Comparison of ENCODE assay signal across 11 mouse cellular contexts in the genomic region with DNA sequence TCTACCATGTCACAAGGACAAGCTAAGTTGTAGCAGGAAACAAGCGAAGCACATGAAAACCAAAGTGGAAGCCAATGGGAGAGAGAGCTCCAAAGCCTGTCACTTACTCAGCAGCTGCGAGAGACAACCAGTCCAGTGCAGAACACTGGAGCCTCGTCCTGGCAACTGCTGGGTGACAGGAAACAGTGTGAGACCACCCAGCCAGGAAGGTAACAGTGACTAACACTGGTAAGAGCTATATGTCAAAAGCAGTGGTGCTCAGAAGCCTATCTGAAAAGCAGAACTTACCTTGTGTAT. TPM values are rescaled to one million over a fixed set of nuclear protein-coding genes. Genes with fewer than 3 reads are reported as not detected.
A peak's percentile ranks its signal among the peaks of the same experiment; 100 is the strongest.
DNase-seq lines count a peak whose midpoint lies in the region; ATAC-seq lines count a peak whose summit lies in the region.
"Had no signal": no experiment of that assay in that cellular context is flagged by ENCODE, and none has a peak within 500 bp of the region (broad histone marks: within the 10 kb centered on the region; RNA-seq: fewer than 3 reads in every experiment).

No protein-coding gene starts in this region.

- ATAC-seq in hindbrain, embryonic 15.5 days (ENCODE audit: low FRiP score, low read depth) = 0 out of 2 replicates have a peak, but pooled peaks have one; percentile 66
- no peak for ATAC-seq in megakaryocyte-erythroid progenitor cell, adult 5-6 weeks (replicated peaks; ENCODE audit: low FRiP score, low TSS enrichment, poor library complexity, severe bottlenecking)
- ATAC-seq: liver, embryonic 12.5 days had no signal

- peak overlapping the region; percentile 23 for H3K27ac ChIP-seq in hindbrain, embryonic 15.5 days (replicated peaks)
- H3K27ac ChIP-seq: liver, embryonic 12.5 days had no signal

- H3K4me1 ChIP-seq in hindbrain, embryonic 15.5 days (replicated peaks) = peaks cover 30% of the 10 kb centered on the region

- 29% methylated on average over 3 of the region's 3 CpGs for WGBS in hindbrain, embryonic 15.5 days

- H3K9ac ChIP-seq in hindbrain, embryonic 15.5 days = no peak overlapping the region
- H3K9ac ChIP-seq: liver, embryonic 12.5 days had no signal

- H3K36me3 ChIP-seq in hindbrain, embryonic 15.5 days = no peaks in the 10 kb centered on the region
- H3K36me3 ChIP-seq: liver, embryonic 12.5 days had no signal

- no peak overlapping the region for H3K4me3 ChIP-seq in hindbrain, embryonic 15.5 days
- H3K4me3 ChIP-seq: liver, embryonic 12.5 days; myocyte had no signal

- no peaks in the 10 kb centered on the region for H3K9me3 ChIP-seq in hindbrain, embryonic 15.5 days
- H3K9me3 ChIP-seq: liver, embryonic 12.5 days had no signal

- DNase-seq in heart, adult 11 months = peak; percentile 92
- DNase-seq in heart, adult 18-20 months = no peak
- DNase-seq in thymus, postnatal 0 days (ENCODE audit: low spot score) = peak; percentile 18
- DNase-seq in thymus, postnatal 10 days (ENCODE audit: low spot score in 2 of 2) = no peak
- DNase-seq in retina, postnatal 1 day = peak; percentile 41
- no peak for DNase-seq in T-cell, adult 2 months (ENCODE audit: low spot score)
- DNase-seq: kidney, postnatal 36 days had no signal

- H3K4me2 ChIP-seq in hindbrain, embryonic 15.5 days = 0 out of 2 replicates have a peak overlapping the region, but pooled peaks have one; percentile 13
- H3K4me2 ChIP-seq: liver, embryonic 12.5 days had no signal

- no peaks in the 10 kb centered on the region for H3K27me3 ChIP-seq in hindbrain, embryonic 15.5 days
- H3K27me3 ChIP-seq: liver, embryonic 12.5 days had no signal

RNA-seq across cellular contexts. Expression of gene Tln2, which starts 14.1 kb away (rescaled TPM):
- total RNA-seq in heart, adult 18-20 months (2021) = 10 to 100 TPM; 73.7 to 80.4 TPM
- 6.0 and 6.9 TPM in 2 replicates for polyA plus RNA-seq in thymus, postnatal 0 days (2015; fragmentation: Nextera tagmentation; extraction: Ambion mirVana)
- 32.6 and 38.3 TPM in 2 replicates for polyA plus RNA-seq in hindbrain, embryonic 15.5 days (2015; fragmentation: Nextera tagmentation; extraction: Ambion mirVana)
- not detected in 2 replicates for total RNA-seq in megakaryocyte-erythroid progenitor cell, adult 5-6 weeks (2014; fragmentation: Nextera tagmentation)
- total RNA-seq in megakaryocyte-erythroid progenitor cell, adult 5-6 weeks (2017) = 0.50 TPM in 1 of 2 replicates, not detected in the other

Comparison
In these comparisons a context has a peak if more than half of its experiments do, and no peak if none do; other contexts are left out.
1. DNase-seq: peak in heart, adult 11 months (single experiment), thymus, postnatal 0 days (single experiment) and retina, postnatal 1 day (single experiment); none in heart, adult 18-20 months (0 of 2), thymus, postnatal 10 days (0 of 2) and T-cell, adult 2 months (single experiment).
2. RNA of gene Tln2, which starts 14.1 kb away (total RNA-seq): 73.7 to 80.4 TPM in heart, adult 18-20 months; 0.50 TPM in megakaryocyte-erythroid progenitor cell, adult 5-6 weeks; every median in the first group is over 10 times any median in the second.